Mouse (Mus musculus): ENCODE measurements at regions not wholly inside any gene's neighbourhood (a gene's known extent, or its start where the extent isn't known, plus 50 kb on each side); places are given as distances from the start of the nearest gene placed in this dataset.

DNA sequence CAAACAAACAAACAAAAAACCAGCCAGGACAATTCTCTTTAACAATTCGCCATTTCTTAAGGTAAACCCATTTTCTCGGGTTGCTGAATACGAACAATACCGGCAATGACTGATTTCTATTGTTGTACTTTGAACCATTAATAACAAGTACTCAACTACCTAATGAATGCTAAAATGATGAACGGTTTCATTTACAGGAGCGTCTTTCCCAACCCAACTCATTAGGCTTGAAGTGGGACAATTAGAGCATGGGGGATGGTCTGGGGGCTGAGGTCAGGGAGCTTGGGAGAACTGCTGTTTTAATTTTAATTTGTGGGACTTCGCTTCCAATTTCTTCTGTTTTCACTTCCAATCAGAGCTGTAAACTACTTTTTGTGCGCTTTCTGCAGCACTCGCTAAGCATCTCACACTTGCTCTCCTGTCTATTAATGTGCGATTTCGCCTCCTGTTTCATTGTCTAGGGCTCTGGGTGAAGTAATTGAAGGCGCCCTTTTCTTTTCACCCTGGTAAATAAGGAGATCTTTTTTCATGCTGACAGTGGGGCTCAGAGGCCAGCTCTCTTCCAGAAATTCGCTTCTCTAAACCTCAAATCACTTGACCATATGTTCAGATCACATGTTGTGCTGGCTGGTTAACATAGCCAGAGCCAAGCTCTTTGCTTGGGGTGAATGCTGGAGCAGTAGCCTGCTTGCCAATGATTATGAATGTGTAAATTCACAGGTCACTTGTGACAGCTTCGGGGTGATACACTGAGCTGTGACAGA, 77.7 kb upstream of the Gas2 start:
- TF ChIP-seq POLR2A (IDR thresholded peaks at IDR 0.05; ENCODE audit: low read depth, low read length): no peak
- no peak for TF ChIP-seq CTCF (IDR thresholded peaks at IDR 0.05; ENCODE audit: extremely low read depth, insufficient read depth, insufficient read length, insufficient replicate concordance)
